Comparison of ENCODE assay signal across 16 mouse cellular contexts in the genomic region with DNA sequence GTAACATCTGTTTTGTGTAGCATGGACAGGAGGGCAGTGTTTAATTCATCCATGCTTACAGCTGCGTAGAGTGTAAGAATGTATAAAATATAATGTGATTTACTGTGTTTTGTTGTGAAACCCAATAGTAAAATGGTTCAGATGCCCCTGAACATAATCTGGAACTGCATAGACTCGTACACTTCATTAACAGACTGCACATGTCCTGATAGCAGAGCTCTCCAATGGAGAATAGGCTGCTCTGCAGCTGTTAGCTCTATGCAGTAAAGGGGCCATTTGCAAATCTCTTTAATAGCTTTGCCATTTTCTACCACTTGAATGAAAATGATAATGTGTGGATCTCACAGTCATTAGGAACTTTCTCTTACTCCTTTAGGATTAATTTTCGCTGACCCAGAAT.
DNase-seq lines count a peak whose midpoint lies in the region; ATAC-seq lines count a peak whose summit lies in the region.
"Had no signal": no experiment of that assay in that cellular context is flagged by ENCODE, and none has a peak within 500 bp of the region (broad histone marks: within the 10 kb centered on the region; RNA-seq: fewer than 3 reads in every experiment).

No protein-coding gene starts in this region.

- H3K9ac ChIP-seq in embryonic facial prominence, embryonic 11.5 days (replicated peaks; ENCODE audit: low read length), result no peak overlapping the region
- no peak overlapping the region for H3K9ac ChIP-seq in kidney, embryonic 16.5 days (replicated peaks; ENCODE audit: low read length)
- H3K9ac ChIP-seq: embryonic facial prominence, embryonic 13.5 days; limb, embryonic 13.5 days had no signal

- no peak overlapping the region for H3K4me3 ChIP-seq in embryonic facial prominence, embryonic 11.5 days (ENCODE audit: low read depth, low read length)
- no peak overlapping the region for H3K4me3 ChIP-seq in embryonic facial prominence, embryonic 10.5 days
- H3K4me3 ChIP-seq in kidney, embryonic 16.5 days (ENCODE audit: low read length), result no peak overlapping the region
- H3K4me3 ChIP-seq: embryonic facial prominence, embryonic 13.5 days; layer of hippocampus, adult 2 months; left cerebral cortex, adult 2 months; limb, embryonic 13.5 days had no signal

- H3K27me3 ChIP-seq in embryonic facial prominence, embryonic 11.5 days (ENCODE audit: control insufficient read depth, insufficient read depth, low read length), result no peaks in the 10 kb centered on the region
- H3K27me3 ChIP-seq in embryonic facial prominence, embryonic 10.5 days (replicated peaks; ENCODE audit: low read depth, poor library complexity, severe bottlenecking), result no peaks in the 10 kb centered on the region
- H3K27me3 ChIP-seq in kidney, embryonic 16.5 days (ENCODE audit: insufficient read depth, low read length), result peaks cover 11% of the 10 kb centered on the region
- H3K27me3 ChIP-seq: CH12.LX; embryonic facial prominence, embryonic 13.5 days had no signal

- 51% methylated on average over 3 of the region's 3 CpGs for WGBS in embryonic facial prominence, embryonic 11.5 days
- WGBS in embryonic facial prominence, embryonic 10.5 days, result 66% methylated on average over 3 of the region's 3 CpGs
- 38% methylated on average over 3 of the region's 3 CpGs for WGBS in kidney, embryonic 16.5 days

- no peak overlapping the region for H3K27ac ChIP-seq in embryonic facial prominence, embryonic 11.5 days (replicated peaks; ENCODE audit: low read depth, low read length)
- no peak overlapping the region for H3K27ac ChIP-seq in embryonic facial prominence, embryonic 10.5 days (replicated peaks)
- H3K27ac ChIP-seq in kidney, embryonic 16.5 days (ENCODE audit: low read length), result no peak overlapping the region
- H3K27ac ChIP-seq: embryonic facial prominence, embryonic 13.5 days; layer of hippocampus, adult 2 months; left cerebral cortex, adult 2 months; limb, embryonic 13.5 days had no signal

- H3K4me2 ChIP-seq in embryonic facial prominence, embryonic 11.5 days (ENCODE audit: low read depth, low read length), result no peak overlapping the region
- H3K4me2 ChIP-seq in kidney, embryonic 16.5 days (replicated peaks; ENCODE audit: low read depth, low read length), result no peak overlapping the region
- H3K4me2 ChIP-seq: embryonic facial prominence, embryonic 13.5 days; heart, embryonic 11.5 days; limb, embryonic 13.5 days had no signal

- H3K9me3 ChIP-seq in embryonic facial prominence, embryonic 11.5 days (replicated peaks; ENCODE audit: control insufficient read depth, low read length), result no peaks in the 10 kb centered on the region
- H3K9me3 ChIP-seq in embryonic facial prominence, embryonic 10.5 days, result no peaks in the 10 kb centered on the region
- no peaks in the 10 kb centered on the region for H3K9me3 ChIP-seq in kidney, embryonic 16.5 days (ENCODE audit: low read length)
- H3K9me3 ChIP-seq: embryonic facial prominence, embryonic 13.5 days; limb, embryonic 13.5 days had no signal

- no peak for ATAC-seq in embryonic facial prominence, embryonic 11.5 days (replicated peaks; ENCODE audit: insufficient number of reproducible peaks, low FRiP score, low TSS enrichment, low read depth)
- ATAC-seq in kidney, embryonic 16.5 days (ENCODE audit: low FRiP score, low TSS enrichment), result peak; percentile 89

- H3K36me3 ChIP-seq in embryonic facial prominence, embryonic 11.5 days (replicated peaks; ENCODE audit: control insufficient read depth, insufficient read depth, low read depth, low read length), result no peaks in the 10 kb centered on the region
- H3K36me3 ChIP-seq in embryonic facial prominence, embryonic 10.5 days (replicated peaks), result no peaks in the 10 kb centered on the region
- H3K36me3 ChIP-seq in kidney, embryonic 16.5 days (ENCODE audit: insufficient read depth, low read length), result no peaks in the 10 kb centered on the region
- H3K36me3 ChIP-seq: embryonic facial prominence, embryonic 13.5 days; limb, embryonic 13.5 days had no signal

- DNase-seq in embryonic facial prominence, embryonic 11.5 days (ENCODE audit: low spot score), result peak; percentile 42
- no peak for DNase-seq in embryonic facial prominence, embryonic 10.5 days (ENCODE audit: low spot score)
- DNase-seq in kidney, postnatal 10 days, result no peak
- DNase-seq in MN1 (ENCODE audit: low spot score), result peak; percentile 41
- peak; percentile 33 for DNase-seq in hindlimb bud, embryonic 11.5 days (ENCODE audit: extremely low spot score, low read depth, low spot score)
- DNase-seq in gastrocnemius, postnatal 36 days, result no peak
- no peak for DNase-seq in gastrocnemius, postnatal 14 days
- DNase-seq: gastrocnemius, postnatal 25 days; kidney, adult 11 months had no signal

- H3K4me1 ChIP-seq in embryonic facial prominence, embryonic 11.5 days (ENCODE audit: control insufficient read depth, insufficient read depth, low read length), result no peaks in the 10 kb centered on the region
- peaks cover 29% of the 10 kb centered on the region for H3K4me1 ChIP-seq in embryonic facial prominence, embryonic 10.5 days
- H3K4me1 ChIP-seq in kidney, embryonic 16.5 days (ENCODE audit: insufficient read depth, low read length), result no peaks in the 10 kb centered on the region

- intact Hi-C loops in gastrocnemius, postnatal 36 days (cut with DNase I), result no loop called here
- intact Hi-C loops in gastrocnemius, postnatal 14 days (cut with DNase I; ENCODE audit: low total_unique reads), result no loop called here

Comparison
In these comparisons a context has a peak if more than half of its experiments do, and no peak if none do; other contexts are left out.
1. DNase-seq: peak in embryonic facial prominence, embryonic 11.5 days (single experiment), MN1 (single experiment) and hindlimb bud, embryonic 11.5 days (single experiment); none in embryonic facial prominence, embryonic 10.5 days (single experiment), kidney, postnatal 10 days (single experiment), gastrocnemius, postnatal 36 days (0 of 2) and gastrocnemius, postnatal 14 days (single experiment).